Mouse (Mus musculus): ENCODE measurements at regions not wholly inside any gene's neighbourhood (a gene's known extent, or its start where the extent isn't known, plus 50 kb on each side); places are given as distances from the start of the nearest gene placed in this dataset.

DNA sequence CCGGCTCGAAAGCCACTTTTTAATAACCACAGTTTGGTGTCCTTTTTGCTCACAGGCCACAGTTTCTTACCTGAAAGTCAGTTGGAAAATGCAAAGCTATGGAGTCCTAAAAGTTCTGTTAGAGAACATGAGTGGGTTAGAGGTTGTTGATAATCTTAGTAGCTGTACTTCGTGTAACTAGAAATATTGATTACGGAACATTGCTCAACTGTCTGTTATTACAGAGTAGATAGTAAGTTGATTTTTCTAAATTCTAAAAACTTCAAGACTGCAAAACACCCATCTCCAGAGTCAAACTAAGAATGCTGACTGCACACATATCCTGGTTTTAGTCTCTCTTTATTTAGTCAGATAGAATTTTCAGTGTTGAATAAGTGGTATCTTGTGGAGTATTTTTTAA, 111.0 kb downstream of the Slc38a4 start:
- no peak for DNase-seq (ENCODE audit: low read depth, low spot score)

DNA sequence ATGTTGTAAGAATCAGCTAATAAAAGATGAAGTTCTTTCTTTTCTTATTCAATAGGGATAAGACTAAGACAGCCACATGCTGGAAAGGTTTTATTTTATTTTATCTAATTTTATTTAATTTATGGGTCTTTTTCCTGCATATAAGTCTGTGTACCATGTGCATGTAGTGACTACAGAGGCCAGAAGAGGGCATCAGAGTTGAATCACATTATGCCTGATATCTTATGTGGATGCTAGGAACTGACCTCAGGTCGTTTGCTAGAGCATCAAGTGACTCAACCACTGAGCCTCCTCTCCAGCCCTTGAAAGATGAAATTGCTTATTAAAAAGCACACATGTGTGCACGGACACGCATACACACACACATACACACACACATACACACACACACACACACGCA, 113.1 kb downstream of the Slc38a4 start:
- no peak for DNase-seq (ENCODE audit: low read depth, low spot score)

DNA sequence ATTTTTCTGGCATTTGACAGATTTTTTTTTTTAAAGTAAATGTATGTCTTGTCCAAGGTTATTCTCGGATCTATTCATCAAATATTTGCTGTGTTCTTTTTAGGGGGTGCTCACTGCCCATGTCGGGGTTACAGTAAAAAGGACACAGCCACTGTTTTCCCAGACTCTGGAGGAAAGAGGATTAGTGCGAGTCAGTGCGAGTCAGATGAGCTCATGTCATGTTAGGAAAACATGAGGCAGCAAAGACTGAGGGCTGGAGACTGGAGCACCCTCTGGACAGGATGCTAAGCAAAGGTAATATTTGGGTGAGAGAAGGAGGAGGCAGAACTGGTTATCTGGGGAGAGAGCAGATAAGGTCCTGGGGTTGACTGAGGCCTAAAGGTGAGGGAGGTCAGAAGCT, 117.3 kb downstream of the Slc38a4 start:
- DNase-seq (ENCODE audit: low read depth, low spot score): no peak

DNA sequence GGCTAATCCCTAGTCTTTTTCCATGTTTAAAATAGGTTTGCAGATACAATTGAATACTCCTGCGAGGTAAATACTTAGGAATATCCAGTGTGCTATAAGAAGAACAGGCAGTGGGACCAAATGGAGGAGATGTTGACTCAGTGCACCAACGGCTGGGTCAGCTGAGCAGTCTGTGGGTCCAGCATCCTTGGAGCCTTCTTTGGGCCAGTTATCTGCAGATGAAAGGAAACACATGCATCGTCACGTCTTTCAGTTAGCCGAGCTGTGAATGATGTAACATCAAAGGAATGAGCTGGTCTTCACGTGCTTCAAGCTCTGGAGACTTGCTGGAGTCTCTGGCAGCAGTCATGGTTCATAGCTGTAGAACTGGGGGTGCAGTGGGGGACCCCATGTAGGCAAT, 118.1 kb downstream of the Slc38a4 start:
- DNase-seq (ENCODE audit: low read depth, low spot score): no peak

- peak; percentile 62 for DNase-seq (ENCODE audit: low read depth, low spot score)
Observed at GRCm38 (mm10) chr15:96936705-96937346, 118.9 kb downstream of the Slc38a4 start.

DNA sequence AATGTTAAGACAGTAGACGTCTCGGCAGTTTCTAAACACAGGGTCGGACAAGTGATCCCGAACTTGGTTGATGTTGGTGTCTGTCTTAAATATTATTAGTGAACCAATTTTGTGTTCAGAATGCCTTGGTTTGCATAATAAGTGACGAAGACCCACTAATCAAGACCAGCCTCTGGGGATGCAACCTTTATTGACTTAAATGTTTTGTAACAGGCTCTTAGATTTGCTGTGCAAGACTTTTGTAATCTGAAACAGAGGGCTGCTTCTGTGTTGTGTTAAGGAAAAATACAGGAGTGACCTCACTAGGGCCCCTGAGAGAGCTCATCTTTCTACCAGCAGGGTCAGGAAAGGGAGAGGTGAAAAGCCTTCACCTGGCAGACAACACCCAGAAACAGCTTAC, 119.5 kb downstream of the Slc38a4 start:
- DNase-seq (ENCODE audit: low read depth, low spot score): no peak

GRCm38 (mm10) chr15:96933451-96933850, 122.3 kb downstream of the Slc38a4 start:
- DNase-seq (ENCODE audit: low read depth, low spot score): no peak

- no peak for DNase-seq (ENCODE audit: low read depth, low spot score)
Observed at GRCm38 (mm10) chr15:96930531-96930930, 125.2 kb downstream of the Slc38a4 start.

- no peak for DNase-seq (ENCODE audit: low read depth, low spot score)
Observed at GRCm38 (mm10) chr15:96929788-96930187, 126.0 kb downstream of the Slc38a4 start.

DNA sequence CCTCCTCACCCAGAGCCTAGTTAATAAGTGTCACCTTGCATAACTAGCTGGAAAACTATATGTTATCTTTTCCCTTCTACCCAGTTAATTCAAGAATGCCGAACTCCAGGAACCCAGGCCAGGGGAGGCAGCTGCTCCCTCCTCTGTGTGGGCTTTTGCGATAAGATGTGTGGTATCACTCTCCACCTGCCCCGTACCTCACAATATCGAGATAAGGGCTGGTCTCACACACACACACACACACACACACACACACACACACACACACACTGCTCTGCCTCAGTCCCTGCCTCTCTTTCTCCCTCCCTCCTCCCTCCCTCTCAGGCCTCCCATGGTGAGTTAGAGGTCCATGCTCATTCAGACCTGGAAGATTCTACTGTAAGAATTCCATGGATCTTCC, 127.1 kb downstream of the Slc38a4 start:
- DNase-seq (ENCODE audit: low read depth, low spot score): no peak

GRCm38 (mm10) chr15:96927674-96928073, 128.1 kb downstream of the Slc38a4 start:
- DNase-seq (ENCODE audit: low read depth, low spot score): no peak

- no peak for DNase-seq (ENCODE audit: low read depth, low spot score)
Observed at GRCm38 (mm10) chr15:96926660-96927059, 129.1 kb downstream of the Slc38a4 start.

- DNase-seq (ENCODE audit: low read depth, low spot score): no peak
Observed at GRCm38 (mm10) chr15:96916586-96916985, 139.2 kb downstream of the Slc38a4 start.

- DNase-seq (ENCODE audit: low read depth, low spot score): no peak
Observed at GRCm38 (mm10) chr15:96915544-96915943, 140.2 kb downstream of the Slc38a4 start.

DNA sequence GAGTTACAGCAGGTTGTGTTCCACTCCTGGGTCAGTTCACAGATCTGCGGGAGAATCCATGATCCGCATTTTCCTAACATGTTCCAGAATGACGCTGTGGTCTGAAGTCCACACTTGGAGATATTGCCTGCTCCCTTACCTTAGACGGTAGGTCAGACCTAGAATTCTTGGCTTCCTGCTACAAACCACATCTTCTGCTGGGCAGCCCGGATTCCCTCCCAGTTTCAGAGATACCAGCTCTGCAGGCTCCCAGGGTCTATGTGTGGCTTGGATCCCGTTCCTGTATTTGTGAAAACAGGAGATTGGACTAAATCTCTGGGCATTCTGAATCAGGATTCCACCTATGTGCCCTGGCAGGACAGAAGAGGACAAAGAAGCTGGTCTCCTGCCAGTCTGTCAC, 140.8 kb downstream of the Slc38a4 start:
- DNase-seq (ENCODE audit: low read depth, low spot score): no peak

GRCm38 (mm10) chr15:96905520-96905919, 150.2 kb downstream of the Slc38a4 start:
- DNase-seq (ENCODE audit: low read depth, low spot score): no peak

- DNase-seq (ENCODE audit: low read depth, low spot score): no peak
Observed at GRCm38 (mm10) chr15:96903461-96903860, 152.3 kb downstream of the Slc38a4 start.

DNA sequence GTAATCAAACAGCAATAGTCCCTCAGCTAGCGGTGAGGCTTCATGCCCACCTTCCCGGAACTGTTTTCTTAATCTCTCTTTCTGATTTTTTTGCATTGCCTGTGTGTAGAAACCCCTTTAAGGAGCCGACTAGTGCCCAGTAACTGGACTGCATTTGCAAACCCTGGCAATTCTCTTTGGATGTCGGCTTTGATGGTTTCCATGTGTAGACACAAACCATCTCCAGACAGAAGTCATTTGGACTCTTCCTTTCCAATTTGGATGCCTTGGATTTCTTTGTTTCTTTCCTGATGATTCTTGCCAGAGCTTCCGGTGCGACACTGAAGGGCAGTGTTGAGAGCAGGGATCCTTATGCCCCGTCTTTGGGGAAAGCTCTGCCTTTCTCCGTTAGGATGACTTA, 153.0 kb downstream of the Slc38a4 start:
- DNase-seq (ENCODE audit: low read depth, low spot score): no peak

- no peak for DNase-seq (ENCODE audit: low read depth, low spot score)
Observed at GRCm38 (mm10) chr15:96901616-96902015, 154.1 kb downstream of the Slc38a4 start.

DNA sequence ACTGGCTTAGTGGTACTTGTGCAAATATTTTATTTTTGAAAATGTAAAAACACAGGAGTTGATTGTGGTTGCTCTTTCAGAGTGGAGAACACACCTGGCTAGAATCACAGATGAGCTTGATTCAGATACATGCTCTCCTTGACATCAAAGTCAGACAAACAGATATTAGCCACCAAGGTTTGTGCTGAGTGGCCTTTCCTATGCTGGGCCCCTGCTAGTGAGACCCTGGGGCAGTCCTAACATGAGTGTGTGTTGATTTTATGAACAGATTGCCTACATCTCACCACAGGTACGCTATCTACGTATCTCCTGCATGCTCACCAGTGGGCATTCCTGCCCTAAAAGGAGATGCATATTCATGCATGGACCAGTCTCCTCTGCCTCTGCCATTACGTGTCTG, 157.5 kb downstream of the Slc38a4 start:
- no peak for DNase-seq (ENCODE audit: low read depth, low spot score)

- DNase-seq (ENCODE audit: low read depth, low spot score): no peak
Observed at GRCm38 (mm10) chr15:96884901-96885300, 170.9 kb downstream of the Slc38a4 start.

DNA sequence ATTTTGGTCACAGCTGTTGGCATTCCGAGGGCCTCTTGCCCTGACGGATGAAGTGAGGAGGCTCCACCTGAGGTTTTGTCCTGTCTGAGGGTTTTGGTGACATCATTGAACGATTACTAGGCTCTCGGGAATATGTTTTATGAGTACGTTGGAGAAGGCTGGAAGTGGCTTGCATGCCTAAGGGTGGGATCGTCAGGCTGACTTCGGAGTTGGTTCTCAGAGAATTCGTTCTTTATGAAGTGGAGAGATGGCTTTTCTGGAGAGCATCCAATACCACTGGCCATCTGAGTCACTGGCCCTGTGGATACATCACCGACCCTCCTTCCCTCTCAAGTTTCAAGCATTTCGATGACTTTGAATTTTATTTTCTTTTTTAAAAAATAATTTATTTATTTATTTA, 172.0 kb downstream of the Slc38a4 start:
- no peak for DNase-seq (ENCODE audit: low read depth, low spot score)

DNA sequence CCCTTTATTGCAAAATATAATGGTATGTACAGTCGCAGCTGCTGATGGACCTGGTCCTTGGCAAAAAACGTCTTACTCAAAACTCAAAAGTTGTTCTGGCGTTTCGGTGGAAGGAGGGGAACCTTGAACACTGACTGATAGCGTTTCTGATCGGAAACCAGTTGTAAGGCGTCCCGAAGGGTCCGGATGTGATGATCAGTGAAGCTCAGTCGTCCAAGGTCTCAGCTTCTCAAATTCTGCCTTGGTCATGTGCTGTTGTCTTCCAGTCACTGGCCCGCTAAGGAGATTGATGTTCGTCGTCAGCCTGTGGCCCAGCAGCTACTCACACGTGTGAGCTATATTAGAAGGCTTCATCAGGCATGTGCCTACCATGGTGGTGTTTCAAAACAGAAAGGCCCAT, 173.5 kb downstream of the Slc38a4 start:
- DNase-seq (ENCODE audit: low read depth, low spot score): no peak

DNA sequence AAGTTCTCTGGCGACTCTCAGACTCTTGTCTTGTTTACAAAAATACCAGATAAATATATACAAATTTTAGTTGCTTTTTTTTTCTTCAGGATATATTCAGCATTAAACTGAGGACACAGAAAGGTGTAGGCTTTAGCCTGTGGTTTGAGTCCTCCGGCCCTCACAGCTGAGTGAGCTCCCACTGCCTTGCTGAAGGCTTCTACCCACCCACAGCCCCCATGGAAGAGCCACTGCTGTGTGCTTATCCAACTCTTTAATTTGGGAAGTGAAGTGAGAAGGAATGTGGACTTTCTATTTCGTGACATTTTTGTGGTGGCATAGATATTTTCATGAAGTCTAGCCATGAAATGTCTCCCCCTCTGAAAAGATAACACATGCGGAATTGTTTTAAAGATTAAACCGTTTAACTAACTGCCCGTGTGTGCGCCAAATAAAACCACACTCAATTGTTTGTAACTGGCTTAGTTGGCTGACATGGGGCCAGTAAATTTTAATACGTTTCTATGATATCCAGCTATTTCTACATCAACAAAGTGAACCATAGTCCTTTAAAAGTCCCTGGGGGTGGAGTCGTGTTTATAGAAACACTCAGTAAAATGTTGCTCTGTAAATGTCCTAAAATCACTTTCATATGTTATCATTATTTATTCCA, 174.1 kb downstream of the Slc38a4 start:
- no peak for DNase-seq (ENCODE audit: low read depth, low spot score)
